Mouse (Mus musculus) midbrain, embryonic 10.5 days (tissue): Measurements from ENCODE around the gene Rpl23. TPM values are rescaled to one million over a fixed set of nuclear protein-coding genes. Genes with fewer than 3 reads are reported as not detected.

Source experiments
- DNase-seq: peaks from one replicate; pipeline ENCODE4 v3.0.0-alpha.2; 2017; ENCODE audit warnings: low spot score
- H3K27ac ChIP-seq: fragments of 300-500 bp; sonication (generic); replicated peaks from 2 replicates; pipeline ENCODE4 v1.5.1; 2016; ENCODE audit warnings: mild to moderate bottlenecking
- H3K27me3 ChIP-seq: fragments of 300-500 bp; sonication (generic); 2 replicates; pipeline ENCODE4 v1.6.1; 2016; ENCODE audit warnings: low read depth, mild to moderate bottlenecking; ENCODE audit not compliant: poor library complexity, severe bottlenecking
- H3K36me3 ChIP-seq: fragments of 300-500 bp; sonication (generic); 2 replicates; pipeline ENCODE4 v1.6.1; 2016; ENCODE audit warnings: mild to moderate bottlenecking, moderate library complexity
- H3K4me1 ChIP-seq: fragments of 300-500 bp; sonication (generic); 2 replicates; pipeline ENCODE4 v1.6.1; 2016
- H3K4me3 ChIP-seq: fragments of 300-500 bp; sonication (generic); 2 replicates; pipeline ENCODE4 v1.5.1; 2016; ENCODE audit warnings: mild to moderate bottlenecking, moderate library complexity
- H3K9me3 ChIP-seq: fragments of 300-500 bp; sonication (generic); replicated peaks from 2 replicates; pipeline ENCODE4 v1.6.1; 2016; ENCODE audit warnings: mild to moderate bottlenecking
- WGBS: fragments of 180-500 bp; shearing (Covaris S2); methylation state at CpG from one replicate; pipeline ENCODE4 v1.1.7; 2016; 5-methylcytosine and 5-hydroxymethylcytosine counted together
- polyA plus RNA-seq: library from polyadenylated mRNA; unstranded; fragments of >200 nt; fragmentation: Nextera tagmentation; extraction: Ambion mirVana; gene quantifications from 2 replicates; pipeline ENCODE4 v1.2.1, GENCODE M21; 2016

Rpl23 gene
- polyA plus RNA-seq, 1 experiment from 2014 or later, result 451 TPM

- H3K4me1 ChIP-seq, result peaks cover 99% of the 10 kb centered on the region
- H3K4me3 ChIP-seq, result peak overlapping the region; percentile 42
- H3K9me3 ChIP-seq, result no peaks in the 10 kb centered on the region
Measured at GRCm38 (mm10) chr11:97812491-97812921, 30.3 kb upstream of the Rpl23 start.

GRCm38 (mm10) chr11:97811569-97812362, 29.5 kb upstream of the Rpl23 start:
- 0 out of 2 replicates have a peak, but pooled peaks cover 6% of the 10 kb centered on the region for H3K27me3 ChIP-seq
- DNase-seq, result no peak
- peaks cover 60% of the 10 kb centered on the region for H3K36me3 ChIP-seq
- no peaks in the 10 kb centered on the region for H3K9me3 ChIP-seq
- H3K27ac ChIP-seq, result peak overlapping the region; percentile 90
- WGBS, result 33% methylated on average over 12 of the region's 13 CpGs
- peaks cover 98% of the 10 kb centered on the region for H3K4me1 ChIP-seq
- H3K4me3 ChIP-seq, result peak overlapping the region; percentile 42

More at GRCm38 (mm10) chr11:97812491-97812921, 30.3 kb upstream of the Rpl23 start:
- Histone ChIP-seq H3K27me3 (0 out of 2 replicates have a peak, but pooled peaks cover 6% of the 10 kb centered on the region), H3K27ac (peak overlapping the region; percentile 90), H3K36me3 (peaks cover 55% of the 10 kb centered on the region)
- WGBS, result 27% methylated on average over 3 of the region's 3 CpGs
- DNase-seq, result peak; percentile 76

GRCm38 (mm10) chr11:97810970-97811369, 28.7 kb upstream of the Rpl23 start:
- 17% methylated on average over 3 of the region's 3 CpGs for WGBS
- no peak overlapping the region for H3K4me3 ChIP-seq
- H3K4me1 ChIP-seq, result peaks cover 98% of the 10 kb centered on the region
- H3K27ac ChIP-seq, result peak overlapping the region; percentile 90
- peaks cover 52% of the 10 kb centered on the region for H3K36me3 ChIP-seq
- no peak for DNase-seq
- no peaks in the 10 kb centered on the region for H3K9me3 ChIP-seq
- 0 out of 2 replicates have a peak, but pooled peaks cover 6% of the 10 kb centered on the region for H3K27me3 ChIP-seq

DNA sequence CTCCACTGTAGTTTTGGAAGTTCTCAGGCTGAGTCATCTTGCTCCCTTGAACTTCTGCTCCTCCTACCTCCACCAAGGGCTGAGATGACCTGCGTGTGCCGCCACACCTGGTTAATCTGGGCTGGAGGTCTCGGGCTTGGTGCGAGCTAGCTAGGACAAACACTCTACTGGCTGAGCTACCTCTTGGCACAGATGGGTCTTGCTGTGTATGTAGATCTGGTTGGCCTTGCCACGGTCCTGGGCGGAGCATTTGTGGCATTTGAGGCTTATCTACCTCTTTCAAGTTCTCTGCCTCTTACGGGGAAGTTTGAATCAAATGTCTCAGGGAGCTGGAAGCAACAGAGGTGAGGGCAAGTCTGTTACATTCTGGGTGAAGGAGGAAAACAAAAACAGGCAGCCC, 28.1 kb upstream of the Rpl23 start:
- H3K27me3 ChIP-seq, result 0 out of 2 replicates have a peak, but pooled peaks cover under 1% of the 10 kb centered on the region
- H3K27ac ChIP-seq, result peak overlapping the region; percentile 42; the same call in 1 of the 2 replicates
- H3K4me3 ChIP-seq, result no peak overlapping the region; the same call in 1 of the 2 replicates
- WGBS, result 75% methylated on average over 7 of the region's 7 CpGs
- peaks cover 46% of the 10 kb centered on the region for H3K36me3 ChIP-seq
- H3K4me1 ChIP-seq, result peaks cover 98% of the 10 kb centered on the region
- no peak for DNase-seq
- H3K9me3 ChIP-seq, result no peaks in the 10 kb centered on the region

DNA sequence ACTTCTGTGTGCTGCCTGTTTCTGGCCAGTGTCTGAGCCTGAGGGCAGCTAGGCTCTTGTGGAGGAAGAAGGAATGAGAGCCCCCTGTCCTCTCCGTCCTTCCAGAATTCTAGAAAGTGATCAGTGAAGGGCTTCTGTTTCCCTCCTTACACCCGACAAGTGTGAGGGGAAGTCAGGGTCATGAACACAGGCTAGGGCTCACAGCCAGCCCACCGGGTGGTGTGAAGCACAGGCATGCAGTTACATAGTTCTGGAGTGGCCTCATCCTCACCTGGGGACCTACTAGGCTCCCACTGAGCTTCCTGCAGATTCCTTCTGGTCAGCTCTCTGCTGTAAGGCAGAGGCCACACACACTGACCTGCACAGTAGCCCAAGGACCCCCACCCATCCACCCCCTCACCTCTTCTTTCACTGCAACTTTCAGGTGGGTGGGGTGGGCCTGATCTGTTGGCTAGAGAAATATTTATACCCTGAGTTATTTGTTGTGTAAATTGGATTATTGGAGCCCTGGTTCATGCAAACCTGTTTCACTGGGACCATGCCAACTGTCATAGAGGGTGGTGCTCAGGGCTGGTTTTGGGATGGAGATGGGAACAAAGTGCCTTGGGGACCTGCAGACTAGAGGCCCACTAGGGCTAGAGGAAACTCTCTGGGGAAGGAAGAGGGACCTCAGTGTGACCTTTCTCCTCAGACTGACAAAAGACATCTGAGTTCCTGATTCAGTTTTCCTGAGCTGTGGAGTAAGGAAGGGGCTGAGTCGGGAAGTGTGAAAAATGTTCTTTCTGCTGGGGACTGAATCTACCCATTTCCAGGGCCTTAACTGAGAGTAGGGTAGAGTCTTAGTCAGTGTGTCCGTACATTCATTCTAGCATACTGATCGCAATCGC, 27.2 kb upstream of the Rpl23 start:
- Histone ChIP-seq H3K27ac (peak overlapping the region; percentile 77), H3K36me3 (peaks cover 45% of the 10 kb centered on the region), H3K9me3 (no peaks in the 10 kb centered on the region), H3K27me3 (no peaks in the 10 kb centered on the region), H3K4me1 (peaks cover 98% of the 10 kb centered on the region), H3K4me3 (no peak overlapping the region)
- WGBS, result 82% methylated on average over 7 of the region's 7 CpGs
- DNase-seq, result no peak

DNA sequence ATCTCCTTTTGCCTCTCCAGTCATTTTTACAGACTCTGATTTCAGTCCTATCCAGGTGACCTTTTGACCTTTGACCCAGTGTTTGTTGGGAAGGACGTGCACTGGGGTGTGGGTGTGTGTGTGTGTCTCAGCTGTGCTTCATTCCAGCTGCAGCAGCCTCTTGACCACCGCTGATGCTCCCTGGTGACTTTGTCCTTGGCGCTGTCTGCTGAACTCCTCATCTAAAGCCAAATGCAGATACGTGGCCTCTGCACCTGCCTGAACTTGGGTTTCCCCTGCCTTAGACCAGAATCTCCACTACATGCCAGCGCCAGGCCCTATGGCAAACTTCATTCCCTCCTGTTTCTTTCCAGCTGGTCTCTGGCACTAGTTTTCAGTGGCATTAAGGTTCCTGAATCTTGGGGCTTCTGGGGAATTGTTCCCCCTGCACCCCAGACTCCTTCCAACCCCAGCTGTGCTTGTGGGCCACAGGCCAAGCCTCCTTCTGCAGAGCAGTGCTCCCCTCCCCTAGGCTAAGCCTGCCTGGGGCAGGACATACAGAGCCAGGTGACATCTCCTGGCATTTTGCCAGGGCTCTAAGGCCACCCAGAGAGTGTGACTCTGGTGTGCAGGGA, 26.5 kb upstream of the Rpl23 start:
- no peak for DNase-seq
- no peaks in the 10 kb centered on the region for H3K9me3 ChIP-seq
- WGBS, result 45% methylated on average over 5 of the region's 5 CpGs
- H3K27ac ChIP-seq, result peak overlapping the region; percentile 77
- H3K36me3 ChIP-seq, result peaks cover 39% of the 10 kb centered on the region
- peaks cover 98% of the 10 kb centered on the region for H3K4me1 ChIP-seq
- no peaks in the 10 kb centered on the region for H3K27me3 ChIP-seq
- H3K4me3 ChIP-seq, result no peak overlapping the region

DNA sequence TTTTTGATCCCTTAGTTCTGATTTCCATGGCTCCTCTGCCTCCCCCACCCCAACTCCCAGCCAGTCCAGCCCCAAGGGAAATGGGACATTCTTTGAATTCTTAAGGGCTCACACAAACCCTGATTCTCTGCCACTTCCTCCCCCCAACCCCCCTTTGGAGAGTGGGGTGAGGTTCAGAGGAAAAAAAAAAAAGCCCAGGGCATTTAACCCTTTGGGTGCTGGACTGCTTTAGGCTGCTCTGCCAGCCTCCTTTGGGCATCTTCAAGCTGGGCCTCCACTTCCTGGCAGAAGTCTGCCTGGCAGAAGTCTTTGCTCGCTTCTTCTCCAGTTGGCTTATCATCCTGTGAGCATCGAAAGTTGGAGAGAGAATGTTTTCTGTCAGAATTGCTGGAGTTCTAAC, 25.9 kb upstream of the Rpl23 start:
- WGBS, result 65% methylated on average over 2 of the region's 2 CpGs
- no peak for DNase-seq

GRCm38 (mm10) chr11:97807626-97808025, 25.4 kb upstream of the Rpl23 start:
- Histone ChIP-seq H3K4me3 (no peak overlapping the region), H3K27ac (peak overlapping the region; percentile 77; the same call in 1 of the 2 replicates), H3K27me3 (no peaks in the 10 kb centered on the region), H3K9me3 (no peaks in the 10 kb centered on the region), H3K36me3 (peaks cover 39% of the 10 kb centered on the region), H3K4me1 (peaks cover 91% of the 10 kb centered on the region)
- DNase-seq, result no peak
- WGBS, result 59% methylated on average over 6 of the region's 6 CpGs

More for the DNA sequence above, 25.9 kb upstream of the Rpl23 start:
- Histone ChIP-seq H3K4me1 (peaks cover 93% of the 10 kb centered on the region), H3K27me3 (no peaks in the 10 kb centered on the region), H3K4me3 (0 out of 2 replicates have a peak overlapping the region, but pooled peaks have one; percentile 8), H3K36me3 (peaks cover 39% of the 10 kb centered on the region), H3K27ac (peak overlapping the region; percentile 77), H3K9me3 (no peaks in the 10 kb centered on the region)

DNA sequence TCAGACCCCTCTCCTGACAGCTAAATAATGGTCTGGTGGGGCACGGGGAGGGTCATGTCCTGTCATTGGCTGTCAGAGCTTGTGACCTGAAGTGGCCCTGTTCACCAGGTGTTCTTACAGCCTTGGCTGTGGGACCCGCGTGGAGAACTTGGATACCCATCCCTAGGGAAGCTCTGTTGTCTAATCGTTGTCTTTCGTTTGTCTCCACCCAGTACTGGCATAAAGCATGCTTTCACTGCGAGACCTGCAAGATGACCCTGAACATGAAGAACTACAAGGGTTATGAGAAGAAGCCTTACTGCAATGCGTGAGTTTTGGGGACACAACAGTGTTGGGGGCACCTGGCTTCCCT, 24.4 kb upstream of the Rpl23 start:
- Histone ChIP-seq H3K27ac (peak overlapping the region; percentile 78), H3K9me3 (no peaks in the 10 kb centered on the region), H3K36me3 (peaks cover 39% of the 10 kb centered on the region), H3K4me1 (peaks cover 91% of the 10 kb centered on the region), H3K27me3 (no peaks in the 10 kb centered on the region), H3K4me3 (peak overlapping the region; percentile 20; the same call in 1 of the 2 replicates)
- no peak for DNase-seq
- WGBS, result 74% methylated on average over 7 of the region's 7 CpGs

GRCm38 (mm10) chr11:97805662-97806612, 23.7 kb upstream of the Rpl23 start:
- H3K27ac ChIP-seq, result peak overlapping the region; percentile 78
- WGBS, result 52% methylated on average over 15 of the region's 15 CpGs
- H3K27me3 ChIP-seq, result no peaks in the 10 kb centered on the region
- peaks cover 91% of the 10 kb centered on the region for H3K4me1 ChIP-seq
- H3K9me3 ChIP-seq, result no peaks in the 10 kb centered on the region
- peak; percentile 42 for DNase-seq
- H3K36me3 ChIP-seq, result peaks cover 39% of the 10 kb centered on the region
- peak overlapping the region; percentile 26 for H3K4me3 ChIP-seq

- Histone ChIP-seq H3K4me3 (peak overlapping the region; percentile 26; the same call in 1 of the 2 replicates), H3K9me3 (no peaks in the 10 kb centered on the region), H3K27me3 (no peaks in the 10 kb centered on the region), H3K27ac (peak overlapping the region; percentile 78), H3K4me1 (peaks cover 88% of the 10 kb centered on the region), H3K36me3 (peaks cover 36% of the 10 kb centered on the region)
- DNase-seq, result no peak
- 46% methylated on average over 9 of the region's 9 CpGs for WGBS
Measured at GRCm38 (mm10) chr11:97804841-97805661, 22.8 kb upstream of the Rpl23 start.
